Mouse (Mus musculus) kidney, embryonic 15.5 days (tissue): ENCODE measurements at regions not wholly inside any gene's neighbourhood (a gene's known extent, or its start where the extent isn't known, plus 50 kb on each side); places are given as distances from the start of the nearest gene placed in this dataset. TPM values are rescaled to one million over a fixed set of nuclear protein-coding genes. Genes with fewer than 3 reads are reported as not detected.

Experiments
- ATAC-seq: fragments of 200-750 bp; cut with Nextera tagmentation; replicated peaks from 2 replicates; pipeline ENCODE4 v1.8.0; 2017; ENCODE audit warnings: moderate TSS enrichment; ENCODE audit not compliant: low FRiP score
- H3K27ac ChIP-seq: fragments of 300-500 bp; sonication (generic); 2 replicates; pipeline ENCODE4 v1.5.1; 2015; ENCODE audit warnings: mild to moderate bottlenecking, inconsistent platforms
- H3K27me3 ChIP-seq: fragments of 300-500 bp; sonication (generic); 2 replicates; pipeline ENCODE4 v1.6.1; 2015; ENCODE audit warnings: inconsistent platforms
- H3K36me3 ChIP-seq: fragments of 300-500 bp; sonication (generic); 2 replicates; pipeline ENCODE4 v1.6.1; 2015; ENCODE audit warnings: inconsistent platforms
- H3K4me1 ChIP-seq: fragments of 300-500 bp; sonication (generic); 2 replicates; pipeline ENCODE4 v1.6.1; 2015; ENCODE audit warnings: inconsistent platforms
- H3K4me2 ChIP-seq: fragments of 300-500 bp; sonication (generic); 2 replicates; pipeline ENCODE4 v1.6.1; 2015; ENCODE audit warnings: moderate library complexity, mild to moderate bottlenecking, inconsistent platforms
- H3K4me3 ChIP-seq: fragments of 300-500 bp; sonication (generic); replicated peaks from 2 replicates; pipeline ENCODE4 v1.5.1; 2015; ENCODE audit warnings: mild to moderate bottlenecking, inconsistent platforms
- H3K9ac ChIP-seq: fragments of 300-500 bp; sonication (generic); 2 replicates; pipeline ENCODE4 v1.6.1; 2015; ENCODE audit warnings: mild to moderate bottlenecking, inconsistent platforms
- H3K9me3 ChIP-seq: fragments of 300-500 bp; sonication (generic); replicated peaks from 2 replicates; pipeline ENCODE4 v1.6.1; 2016; ENCODE audit warnings: inconsistent platforms
- WGBS: fragments of 180-500 bp; shearing (Covaris S2); methylation state at CpG from one replicate; pipeline ENCODE4 v1.1.7; 2015; ENCODE audit warnings: mixed read lengths; 5-methylcytosine and 5-hydroxymethylcytosine counted together
- microRNA-seq: library from miRNA; unstranded; fragments of <30 nt; microRNA quantifications from one replicate; pipeline ENCODE4, GENCODE M21; 2016

GRCm38 (mm10) chr17:45187402-45187801 lies 246.1 kb downstream of the Cdc5l start:
- Histone ChIP-seq H3K9ac (no peak overlapping the region), H3K9me3 (no peaks in the 10 kb centered on the region), H3K27ac (no peak overlapping the region), H3K4me2 (no peak overlapping the region), H3K27me3 (peaks cover 2% of the 10 kb centered on the region; the same call in 1 of the 2 replicates), H3K4me1 (no peaks in the 10 kb centered on the region), H3K4me3 (no peak overlapping the region), H3K36me3 (no peaks in the 10 kb centered on the region)
- WGBS, result 69% methylated on average over 7 of the region's 7 CpGs
- no peak for ATAC-seq

GRCm38 (mm10) chr17:45176340-45176739 lies 257.2 kb downstream of the Cdc5l start:
- no peak for ATAC-seq
- WGBS, result 65% methylated on average over 4 of the region's 4 CpGs
- no peak overlapping the region for H3K4me3 ChIP-seq
- H3K4me1 ChIP-seq, result no peaks in the 10 kb centered on the region
- H3K9me3 ChIP-seq, result 0 out of 2 replicates have a peak, but pooled peaks cover 3% of the 10 kb centered on the region
- no peaks in the 10 kb centered on the region for H3K27me3 ChIP-seq
- no peak overlapping the region for H3K4me2 ChIP-seq
- no peak overlapping the region for H3K27ac ChIP-seq
- no peak overlapping the region for H3K9ac ChIP-seq
- no peaks in the 10 kb centered on the region for H3K36me3 ChIP-seq

- Histone ChIP-seq H3K4me3 (no peak overlapping the region), H3K27ac (no peak overlapping the region), H3K4me2 (no peak overlapping the region), H3K9ac (no peak overlapping the region), H3K27me3 (no peaks in the 10 kb centered on the region), H3K9me3 (no peaks in the 10 kb centered on the region), H3K36me3 (no peaks in the 10 kb centered on the region), H3K4me1 (0 out of 2 replicates have a peak, but pooled peaks cover 5% of the 10 kb centered on the region)
- 61% methylated on average over 10 of the region's 10 CpGs for WGBS
- ATAC-seq, result no peak
Observed at GRCm38 (mm10) chr17:45169257-45169994, 264.1 kb downstream of the Cdc5l start.

Small RNA genes in the stretch of these regions (microRNA-seq; reads per million reads assigned to microRNA genes)
- not detected for gene Gm24979
